Mouse (Mus musculus) erythroblast, embryonic 14.5 days (primary cell): ENCODE data around the gene Scnn1g.

Source experiments
- GATA1 ChIP-seq: IDR thresholded peaks from 2 replicates; pipeline ENCODE4 v1.6.1; 2012; ENCODE audit warnings: low read length, inconsistent platforms, mixed read lengths
- TAL1 ChIP-seq: IDR thresholded peaks from 3 replicates; pipeline ENCODE4 v1.6.1; 2012; ENCODE audit warnings: low read length, inconsistent platforms, mixed read lengths

DNA sequence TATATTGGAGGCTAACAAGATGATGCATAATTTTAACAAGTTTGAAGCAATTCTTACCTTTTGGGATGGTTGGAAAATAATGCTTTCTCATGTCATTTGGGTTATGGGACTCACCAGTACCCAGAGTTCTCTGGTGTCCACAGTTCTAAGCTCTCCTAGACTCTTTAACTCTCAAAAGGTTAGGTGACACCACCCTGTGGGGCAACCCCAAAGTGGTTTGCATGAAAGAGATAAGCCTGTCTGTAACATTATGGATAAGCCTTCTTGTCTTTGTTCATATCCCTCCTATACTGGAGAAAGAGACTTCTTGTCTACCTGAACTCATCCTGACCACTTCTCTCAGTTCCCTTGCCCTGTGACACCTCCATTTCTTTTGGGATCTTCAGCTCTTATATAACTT lies 45.1 kb downstream of the Scnn1g start:
- TF ChIP-seq GATA1 (no peak), TAL1 (no peak)
